ENCODE assay signal across 15 mouse cellular contexts in the genomic region with DNA sequence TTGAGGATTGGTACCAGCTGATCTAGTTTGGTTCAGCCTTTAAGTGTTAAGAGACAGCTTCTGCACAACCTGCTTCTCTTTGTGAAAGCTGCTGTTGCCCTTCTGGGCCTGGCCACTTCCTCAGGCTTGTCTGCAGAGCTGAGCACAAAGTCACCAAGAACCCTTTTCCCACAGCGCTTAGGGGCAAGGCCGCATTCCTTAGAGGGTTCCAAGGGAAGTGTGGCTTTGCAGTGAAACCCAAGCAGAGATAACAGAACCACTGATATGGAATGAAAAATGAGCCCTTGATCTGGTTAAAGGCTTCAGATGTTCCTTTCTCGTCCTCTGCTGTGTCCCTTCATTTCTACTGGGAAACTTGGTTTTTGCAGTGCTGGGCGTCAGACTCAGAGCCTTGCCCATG. TPM values are rescaled to one million over a fixed set of nuclear protein-coding genes. Genes with fewer than 3 reads are reported as not detected.
"Had no signal": no experiment of that assay in that cellular context is flagged by ENCODE, and none has a peak within 500 bp of the region (broad histone marks: within the 10 kb centered on the region; RNA-seq: fewer than 3 reads in every experiment).

No protein-coding gene starts in this region.

- H3K4me1 ChIP-seq: liver, embryonic 13.5 days; stomach, embryonic 15.5 days had no signal

- H3K4me3 ChIP-seq: left cerebral cortex, adult 2 months; liver, embryonic 13.5 days; stomach, embryonic 15.5 days had no signal

- H3K36me3 ChIP-seq: liver, embryonic 13.5 days; stomach, embryonic 15.5 days had no signal

- DNase-seq: kidney, postnatal 36 days; layer of hippocampus, postnatal 36 days; liver, embryonic 13.5 days; lung, adult 2 months; lung, postnatal 14 days; lung, postnatal 4 days; right cerebral cortex, adult 18-20 months; spleen, adult 18-20 months; thymus, adult 18-20 months; thymus, postnatal 36 days had no signal

- H3K9ac ChIP-seq: liver, embryonic 13.5 days; stomach, embryonic 15.5 days had no signal

- H3K4me2 ChIP-seq: liver, embryonic 13.5 days; midbrain, embryonic 11.5 days; stomach, embryonic 15.5 days had no signal

- H3K27ac ChIP-seq: kidney, postnatal 0 days; left cerebral cortex, adult 2 months; liver, embryonic 13.5 days; stomach, embryonic 15.5 days had no signal

- H3K9me3 ChIP-seq: liver, embryonic 13.5 days; stomach, embryonic 15.5 days had no signal

RNA-seq across cellular contexts. Expression of a gene that starts 26.4 kb away (rescaled TPM):
- total RNA-seq: megakaryocyte-erythroid progenitor cell, adult 5-6 weeks had no signal
